Mouse (Mus musculus) limb, embryonic 11.5 days (tissue): ENCODE measurements around the gene Hcfc2. TPM values are rescaled to one million over a fixed set of nuclear protein-coding genes. Genes with fewer than 3 reads are reported as not detected.

Experiments used
- ATAC-seq: fragments of 200-750 bp; cut with Nextera tagmentation; 2 replicates; pipeline ENCODE4 v1.8.0; 2017; ENCODE audit warnings: low read depth; ENCODE audit not compliant: insufficient number of reproducible peaks, low FRiP score, low TSS enrichment
- DNase-seq: peaks from one replicate; pipeline ENCODE4 v3.0.0-alpha.2; 2015; ENCODE audit warnings: low spot score
- H3K27ac ChIP-seq: fragments of 300-500 bp; sonication (generic); replicated peaks from 2 replicates; pipeline ENCODE4 v1.5.1; 2014; ENCODE audit warnings: low read depth, mild to moderate bottlenecking, low read length
- H3K27me3 ChIP-seq: fragments of 300-500 bp; sonication (generic); 2 replicates; pipeline ENCODE4 v1.6.1; 2014; ENCODE audit warnings: mild to moderate bottlenecking, low read length, mixed read lengths; ENCODE audit not compliant: control insufficient read depth, insufficient read depth
- H3K36me3 ChIP-seq: fragments of 300-500 bp; sonication (generic); 2 replicates; pipeline ENCODE4 v1.6.1; 2014; ENCODE audit warnings: mild to moderate bottlenecking, low read length, moderate library complexity, mixed read lengths; ENCODE audit not compliant: control insufficient read depth, insufficient read depth
- H3K4me1 ChIP-seq: fragments of 300-500 bp; sonication (generic); 2 replicates; pipeline ENCODE4 v1.6.1; 2014; ENCODE audit warnings: low read length, mixed read lengths; ENCODE audit not compliant: control insufficient read depth, insufficient read depth
- H3K4me2 ChIP-seq: fragments of 300-500 bp; sonication (generic); 2 replicates; pipeline ENCODE4 v1.6.1; 2014; ENCODE audit warnings: low read depth, mild to moderate bottlenecking, moderate library complexity; ENCODE audit not compliant: severe bottlenecking
- H3K4me3 ChIP-seq: fragments of 300-500 bp; sonication (generic); 2 replicates; pipeline ENCODE4 v1.5.1; 2014; ENCODE audit warnings: low read depth, low read length
- H3K9ac ChIP-seq: fragments of 300-500 bp; sonication (generic); 2 replicates; pipeline ENCODE4 v1.6.1; 2014; ENCODE audit warnings: mild to moderate bottlenecking, low read length
- H3K9me3 ChIP-seq: fragments of 300-500 bp; sonication (generic); 2 replicates; pipeline ENCODE4 v1.6.1; 2016; ENCODE audit warnings: low read length; ENCODE audit not compliant: control insufficient read depth
- WGBS: fragments of 180-500 bp; shearing (Covaris S2); extraction: QIAGEN DNeasy Blood & Tissue Kit; methylation state at CpG from one replicate; pipeline ENCODE4 v1.1.7; 2014; 5-methylcytosine and 5-hydroxymethylcytosine counted together
- polyA plus RNA-seq: library from polyadenylated mRNA; unstranded; fragments of >200 nt; fragmentation: Nextera tagmentation; extraction: Ambion mirVana; gene quantifications from 2 replicates; pipeline ENCODE4 v1.2.1, GENCODE M21; 2014

Hcfc2 gene
- polyA plus RNA-seq, 1 experiment from 2014 or later, result 32.2 TPM

- H3K4me1 ChIP-seq, result peaks cover 4% of the 10 kb centered on the region; the same call in 1 of the 2 replicates
- H3K9ac ChIP-seq, result no peak overlapping the region
- H3K9me3 ChIP-seq, result no peaks in the 10 kb centered on the region
- no peak overlapping the region for H3K4me2 ChIP-seq
- no peak for ATAC-seq
- no peak overlapping the region for H3K27ac ChIP-seq
- no peaks in the 10 kb centered on the region for H3K27me3 ChIP-seq
- DNase-seq, result no peak
- 93% methylated on average over 3 of the region's 3 CpGs for WGBS
- H3K4me3 ChIP-seq, result no peak overlapping the region
- no peaks in the 10 kb centered on the region for H3K36me3 ChIP-seq
Observed at GRCm38 (mm10) chr10:82780322-82780721, 84.4 kb downstream of the Hcfc2 start.

DNA sequence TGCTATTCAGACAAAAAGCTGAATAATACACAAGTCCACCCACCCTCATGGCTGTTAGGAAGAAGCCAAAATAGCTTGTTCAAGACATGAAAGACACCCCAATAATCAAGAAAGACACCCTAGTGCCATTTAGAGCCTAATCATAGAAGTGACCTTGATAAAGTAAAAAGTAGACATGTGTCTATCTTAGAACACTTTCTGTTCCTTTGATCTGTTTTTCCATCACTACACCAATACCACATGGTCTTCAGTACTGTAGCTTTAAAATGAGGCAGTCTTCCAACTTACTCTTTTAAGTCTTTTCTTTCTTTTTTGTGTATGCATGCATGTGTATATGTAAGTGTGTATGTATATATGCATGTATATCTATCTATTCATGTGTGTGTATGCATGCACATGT lies 84.9 kb downstream of the Hcfc2 start:
- H3K27me3 ChIP-seq, result no peaks in the 10 kb centered on the region
- H3K4me1 ChIP-seq, result peaks cover 4% of the 10 kb centered on the region; the same call in 1 of the 2 replicates
- H3K4me2 ChIP-seq, result no peak overlapping the region
- DNase-seq (no peak), ATAC-seq (no peak)
- H3K27ac ChIP-seq, result no peak overlapping the region
- no peak overlapping the region for H3K9ac ChIP-seq
- H3K4me3 ChIP-seq, result no peak overlapping the region
- H3K36me3 ChIP-seq, result no peaks in the 10 kb centered on the region
- H3K9me3 ChIP-seq, result no peaks in the 10 kb centered on the region

DNA sequence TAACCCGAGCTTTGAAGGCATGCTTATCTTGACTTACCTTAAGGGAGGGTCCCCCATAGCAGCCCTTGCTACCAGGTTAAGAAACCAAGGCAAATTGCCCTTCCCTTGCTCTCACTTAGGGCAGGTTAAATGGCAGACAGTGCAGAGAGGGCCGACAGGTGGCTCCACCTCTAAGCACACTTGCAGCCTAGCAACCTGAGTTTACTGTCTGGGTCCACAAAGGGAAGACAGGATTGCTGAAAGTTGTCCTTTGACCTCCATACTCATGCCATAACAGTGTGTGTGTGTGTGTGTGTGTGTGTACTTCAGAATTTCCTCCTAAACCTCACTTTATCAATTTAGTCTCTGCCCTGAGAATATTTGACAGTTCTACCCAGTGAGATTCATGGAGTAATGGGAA lies 86.5 kb downstream of the Hcfc2 start:
- no peak for DNase-seq

DNA sequence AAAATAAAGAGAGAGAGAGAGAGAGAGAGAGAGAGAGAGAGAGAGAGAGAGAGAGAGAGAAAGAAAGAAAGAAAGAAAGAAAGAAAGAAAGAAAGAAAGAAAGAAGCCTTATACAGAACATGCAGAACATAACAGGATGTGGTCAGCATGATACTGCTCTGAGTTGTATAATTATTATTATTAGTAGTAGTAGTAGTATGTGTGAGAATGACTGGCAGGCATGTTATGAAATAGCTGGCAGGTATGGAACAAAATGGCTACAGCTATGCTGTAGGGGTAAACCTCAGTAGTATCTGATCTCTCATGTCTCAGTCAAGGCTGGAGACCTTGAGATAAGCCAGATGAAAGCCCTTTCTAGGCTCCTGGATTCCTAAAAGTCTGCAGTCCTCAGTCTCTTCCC lies 93.2 kb downstream of the Hcfc2 start:
- ATAC-seq (no peak), DNase-seq (no peak)
- Histone ChIP-seq H3K4me2 (no peak overlapping the region), H3K9ac (no peak overlapping the region), H3K9me3 (no peaks in the 10 kb centered on the region), H3K4me1 (no peaks in the 10 kb centered on the region), H3K4me3 (no peak overlapping the region), H3K27me3 (no peaks in the 10 kb centered on the region), H3K36me3 (no peaks in the 10 kb centered on the region), H3K27ac (no peak overlapping the region)

More for the DNA sequence above, 86.5 kb downstream of the Hcfc2 start:
- no peak for ATAC-seq
- Histone ChIP-seq H3K4me1 (peaks cover 4% of the 10 kb centered on the region; the same call in 1 of the 2 replicates), H3K27ac (no peak overlapping the region), H3K36me3 (no peaks in the 10 kb centered on the region), H3K27me3 (no peaks in the 10 kb centered on the region), H3K9me3 (no peaks in the 10 kb centered on the region), H3K4me3 (no peak overlapping the region), H3K9ac (no peak overlapping the region), H3K4me2 (no peak overlapping the region)
- WGBS, result 37% methylated on average over 2 of the region's 2 CpGs

- ATAC-seq, result no peak
- Histone ChIP-seq H3K4me3 (no peak overlapping the region), H3K9me3 (no peaks in the 10 kb centered on the region), H3K4me1 (0 out of 2 replicates have a peak, but pooled peaks cover 3% of the 10 kb centered on the region), H3K9ac (no peak overlapping the region), H3K4me2 (no peak overlapping the region), H3K36me3 (no peaks in the 10 kb centered on the region), H3K27me3 (no peaks in the 10 kb centered on the region), H3K27ac (no peak overlapping the region)
- DNase-seq, result no peak
- WGBS, result 92% methylated on average over 5 of the region's 5 CpGs
Observed at GRCm38 (mm10) chr10:82790504-82790903, 94.5 kb downstream of the Hcfc2 start.

DNA sequence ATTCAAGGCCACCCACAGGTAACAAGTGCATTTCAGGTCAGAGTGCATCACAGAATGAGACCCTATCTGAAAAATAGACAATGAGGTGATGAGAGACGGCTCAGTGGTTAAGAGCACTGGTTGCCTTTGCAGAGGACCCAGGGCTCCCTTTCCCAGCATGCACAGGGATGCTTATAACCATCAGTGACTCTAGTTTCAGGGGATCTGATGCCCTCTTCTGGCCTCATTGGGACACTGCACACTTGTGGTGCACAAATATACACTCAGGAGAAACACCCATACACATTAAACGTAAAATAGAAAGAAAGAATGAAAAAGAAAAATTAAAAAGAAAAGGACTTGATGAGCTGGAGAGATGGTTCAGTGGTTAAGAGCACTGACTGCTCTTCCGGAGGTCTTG lies 95.8 kb downstream of the Hcfc2 start:
- Histone ChIP-seq H3K9ac (no peak overlapping the region), H3K4me3 (no peak overlapping the region), H3K27me3 (no peaks in the 10 kb centered on the region), H3K4me1 (0 out of 2 replicates have a peak, but pooled peaks cover 3% of the 10 kb centered on the region), H3K9me3 (no peaks in the 10 kb centered on the region), H3K27ac (no peak overlapping the region), H3K4me2 (no peak overlapping the region), H3K36me3 (no peaks in the 10 kb centered on the region)
- DNase-seq, result no peak
- WGBS, result 89% methylated on average over 3 of the region's 3 CpGs
- ATAC-seq, result no peak

Other genes starting within 250 kb of the Hcfc2 start
- not detected in 2 replicates for gene Gm1553, start 203.5 kb upstream of the Hcfc2 start, polyA plus RNA-seq
- 44.3 and 49.0 TPM in 2 replicates for gene 1190007I07Rik, start 72.9 kb upstream of the Hcfc2 start, polyA plus RNA-seq
- 250 and 262 TPM in 2 replicates for gene Tdg, start 66.3 kb upstream of the Hcfc2 start, polyA plus RNA-seq
- gene Glt8d2, start 5.5 kb upstream of the Hcfc2 start, polyA plus RNA-seq, result 5.1 and 6.2 TPM in 2 replicates
- 74.4 and 84.4 TPM in 2 replicates for gene Nfyb, start 68.0 kb downstream of the Hcfc2 start, polyA plus RNA-seq
- gene Txnrd1, start 137.8 kb downstream of the Hcfc2 start, polyA plus RNA-seq, result 170 and 176 TPM in 2 replicates
- gene Eid3, start 170.5 kb downstream of the Hcfc2 start, polyA plus RNA-seq, result 0.52 and 0.62 TPM in 2 replicates